Mouse (Mus musculus) thymus, postnatal 0 days (tissue): ENCODE measurements around the gene Tas2r126. TPM values are rescaled to one million over a fixed set of nuclear protein-coding genes. Genes with fewer than 3 reads are reported as not detected.
"Not testable (repeated sequence)": the region's sequence is repeated elsewhere in the genome, so short reads cannot be mapped to it uniquely, and the experiment has no call there.

Experiments
- DNase-seq: peaks from one replicate; pipeline ENCODE4 v3.0.0-alpha.2; 2015; ENCODE audit warnings: low spot score
- polyA plus RNA-seq: library from polyadenylated mRNA; unstranded; fragments of >200 nt; fragmentation: Nextera tagmentation; extraction: Ambion mirVana; gene quantifications from 2 replicates; pipeline ENCODE4 v1.2.1, GENCODE M21; 2015

Gene Tas2r126
- polyA plus RNA-seq, result not detected in 2 replicates

DNA sequence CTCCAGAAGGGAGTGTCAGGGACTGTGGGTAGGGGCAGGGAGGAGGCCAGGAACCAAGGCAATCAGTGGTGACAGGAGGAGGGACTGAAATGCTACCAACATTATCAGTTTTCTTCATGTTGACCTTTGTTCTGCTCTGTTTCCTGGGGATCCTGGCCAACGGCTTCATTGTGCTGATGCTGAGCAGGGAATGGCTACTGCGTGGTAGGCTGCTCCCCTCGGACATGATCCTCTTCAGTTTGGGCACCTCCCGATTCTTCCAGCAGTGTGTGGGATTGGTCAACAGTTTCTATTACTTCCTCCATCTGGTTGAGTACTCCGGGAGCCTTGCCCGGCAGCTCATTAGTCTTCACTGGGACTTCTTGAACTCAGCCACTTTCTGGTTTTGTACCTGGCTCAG lies at the start of gene Tas2r126:
Gene Tas2r126, plus strand, starts transcription at position 90 of the 400 bp plus-strand sequence.
- no peak for DNase-seq

GRCm38 (mm10) chr6:42385635-42386034 lies 48.7 kb upstream of the Tas2r126 start:
- peak; percentile 65 for DNase-seq

- DNase-seq, result no peak
Observed at GRCm38 (mm10) chr6:42391796-42392330, 42.5 kb upstream of the Tas2r126 start.

DNA sequence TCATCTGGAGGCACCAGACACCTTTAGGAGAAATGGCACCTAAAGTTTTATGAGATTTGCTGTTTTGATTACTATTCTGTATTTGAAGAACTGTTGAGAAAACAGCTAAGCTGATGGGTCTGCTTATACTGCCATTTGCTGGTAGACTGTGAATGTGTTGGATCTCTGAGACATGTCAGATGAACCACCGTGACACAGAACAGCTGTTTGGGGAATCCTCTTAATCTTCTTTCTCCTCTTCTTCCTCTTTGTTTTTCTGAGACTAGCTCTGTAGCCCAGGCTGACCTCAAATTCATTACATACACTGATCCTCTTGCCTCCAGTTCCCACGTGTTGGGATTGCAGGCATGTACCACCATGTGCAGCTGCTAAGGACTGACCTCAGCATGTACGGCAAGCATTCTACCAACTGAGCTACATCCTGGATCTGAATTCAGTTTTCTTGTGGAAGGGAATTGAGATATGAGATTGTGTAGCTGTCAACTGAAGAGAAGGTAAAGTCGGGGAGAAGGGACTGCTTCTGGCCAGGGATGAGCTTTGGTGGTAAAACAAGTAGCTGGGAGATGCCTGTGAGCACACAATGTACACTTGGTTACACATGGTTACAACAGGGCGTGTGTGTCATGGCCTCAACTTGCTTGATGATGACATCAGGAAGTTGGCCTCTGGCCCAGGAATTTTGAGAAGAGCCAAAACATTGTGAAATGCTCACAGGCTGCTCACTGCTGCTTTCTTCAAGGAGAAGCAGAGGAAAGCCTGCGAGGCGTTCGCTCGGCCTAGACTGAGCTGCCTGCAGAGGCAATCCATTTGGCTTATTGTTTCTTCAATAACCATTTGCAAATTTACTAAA lies 38.1 kb upstream of the Tas2r126 start:
- DNase-seq, result no peak

DNA sequence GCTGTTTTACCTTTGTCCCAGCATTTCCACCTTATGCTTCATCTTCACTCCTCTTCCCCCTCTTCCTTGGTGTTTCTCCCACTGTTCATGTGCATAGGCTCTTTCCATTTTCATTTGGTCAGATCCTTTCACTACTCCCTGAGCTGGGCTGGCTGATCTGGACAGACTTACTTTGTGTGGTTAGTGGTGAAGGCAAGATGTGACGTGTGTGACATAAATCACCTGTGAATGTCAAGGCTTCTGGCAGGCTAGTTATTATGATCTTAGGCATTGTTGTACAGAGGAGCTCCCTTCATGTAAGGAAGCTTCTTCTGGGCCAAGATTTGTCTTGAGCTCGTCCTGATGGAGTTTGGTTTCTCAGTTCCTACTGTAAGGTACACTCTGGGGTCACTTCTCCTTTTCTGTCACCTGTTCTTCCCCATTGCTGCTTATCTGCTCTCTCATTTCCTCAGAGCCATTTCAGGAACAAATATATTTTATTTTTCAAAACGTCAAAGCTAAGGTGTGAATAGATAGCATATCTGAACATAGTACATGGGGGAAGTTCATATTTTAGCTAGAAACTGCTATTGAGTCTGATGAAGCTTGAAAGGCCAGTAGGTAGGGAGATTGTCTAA lies 37.2 kb upstream of the Tas2r126 start:
- DNase-seq, result no peak

- DNase-seq, result no peak
Observed at GRCm38 (mm10) chr6:42398285-42398684, 36.0 kb upstream of the Tas2r126 start.

DNA sequence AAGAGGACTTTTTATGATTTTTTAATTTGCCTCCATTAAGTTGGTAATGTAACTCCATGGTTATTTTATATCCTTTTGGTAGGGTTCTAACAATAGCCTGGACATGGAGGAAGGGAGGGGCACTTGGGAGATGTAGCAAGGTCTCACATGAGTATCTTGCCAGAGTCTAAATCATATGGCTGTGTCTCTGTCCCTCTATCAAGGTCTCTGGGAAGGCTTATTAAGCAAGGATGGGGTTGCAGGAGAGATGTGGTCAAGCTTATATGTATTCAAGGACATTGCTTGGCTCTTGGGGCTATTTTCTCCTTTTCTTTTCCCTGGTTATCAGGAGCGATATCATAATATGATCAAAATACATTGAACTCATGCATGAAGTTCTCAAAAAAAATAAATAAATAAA lies 35.3 kb upstream of the Tas2r126 start:
- no peak for DNase-seq

DNA sequence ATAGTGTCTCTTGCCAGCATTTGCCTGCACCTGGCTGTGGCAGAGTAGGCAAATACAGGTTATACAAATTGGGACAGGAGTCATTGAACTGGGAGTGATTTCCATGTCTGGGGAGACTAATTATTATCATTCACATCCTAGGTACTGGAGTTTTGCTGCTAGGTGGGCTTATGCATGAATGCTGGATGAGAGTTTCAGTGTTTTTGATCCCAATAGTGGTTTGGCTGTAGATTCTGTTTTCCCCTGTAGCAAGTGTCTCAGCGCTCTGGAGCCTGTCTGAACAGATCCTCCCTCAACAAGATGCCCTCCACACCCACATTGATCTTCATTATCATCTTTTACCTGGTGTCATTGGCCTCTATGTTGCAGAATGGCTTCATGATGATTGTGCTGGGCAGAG lies 34.4 kb upstream of the Tas2r126 start, which contains the start of gene Tas2r143:
Gene Tas2r143, plus strand, starts transcription at position 301 of the 400 bp plus-strand sequence.
- DNase-seq, result no peak

DNA sequence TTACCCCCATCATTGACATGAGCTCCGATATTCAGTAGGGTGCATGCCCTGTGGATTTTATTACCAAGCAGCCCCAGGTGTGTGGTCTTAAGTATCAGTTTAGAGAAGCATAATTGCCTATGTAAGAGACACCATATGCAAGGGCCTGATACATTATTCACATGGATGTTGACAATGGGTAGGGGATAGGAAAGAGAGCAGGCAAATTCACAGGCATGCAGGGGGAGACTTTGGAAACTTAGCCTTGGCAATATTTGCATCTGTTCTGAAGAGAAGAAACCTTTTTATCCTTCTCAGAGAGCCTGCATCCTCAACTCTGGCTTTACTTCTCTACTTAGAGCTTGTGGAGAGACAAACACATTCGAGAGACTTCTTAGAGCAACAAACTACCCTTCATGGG lies 29.2 kb upstream of the Tas2r126 start, which contains the start of gene Tas2r135:
Gene Tas2r135, plus strand, starts transcription at position 301 of the 400 bp plus-strand sequence.
- no peak for DNase-seq

DNA sequence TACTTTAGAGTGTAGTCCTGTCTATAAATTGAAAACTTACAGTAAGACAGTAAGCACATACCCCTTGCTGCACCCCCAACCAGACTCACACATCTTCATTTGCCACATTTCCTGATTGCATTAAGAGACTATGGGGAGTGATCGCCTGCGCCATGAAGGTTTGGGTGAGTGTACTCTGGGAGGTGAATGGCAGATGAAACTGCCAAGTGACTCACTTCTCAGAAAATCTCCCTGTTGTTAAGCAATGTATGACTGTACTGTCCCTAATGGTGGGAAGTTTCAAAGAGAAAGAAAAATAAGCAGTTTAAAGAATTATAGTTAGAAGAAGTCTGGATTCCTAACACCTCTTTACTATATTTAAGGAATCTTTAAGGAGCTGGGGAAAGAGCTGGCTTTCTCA lies 14.9 kb upstream of the Tas2r126 start:
- DNase-seq, result no peak

DNA sequence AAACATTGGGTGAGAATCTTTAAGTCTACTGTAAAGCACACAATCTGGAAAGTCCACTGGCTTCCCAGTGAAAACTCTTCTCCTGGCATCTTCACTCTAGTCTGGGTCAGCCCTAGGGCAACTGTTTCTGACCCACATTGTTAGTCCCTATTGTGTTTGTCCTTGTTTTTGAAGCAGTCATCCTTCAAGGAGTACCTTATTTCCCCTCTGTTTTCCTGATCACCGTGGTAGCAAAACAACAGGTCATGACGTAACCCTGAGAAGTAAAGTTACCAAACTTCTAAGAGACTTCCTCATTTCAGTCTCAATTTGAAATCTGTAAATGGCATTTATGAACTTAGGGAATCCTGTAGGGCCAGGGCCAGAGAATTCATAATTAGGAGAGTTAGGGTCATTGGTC lies 12.9 kb upstream of the Tas2r126 start:
- DNase-seq, result no peak

- DNase-seq, result no peak
Observed at GRCm38 (mm10) chr6:42424472-42424871, 9.9 kb upstream of the Tas2r126 start.

DNA sequence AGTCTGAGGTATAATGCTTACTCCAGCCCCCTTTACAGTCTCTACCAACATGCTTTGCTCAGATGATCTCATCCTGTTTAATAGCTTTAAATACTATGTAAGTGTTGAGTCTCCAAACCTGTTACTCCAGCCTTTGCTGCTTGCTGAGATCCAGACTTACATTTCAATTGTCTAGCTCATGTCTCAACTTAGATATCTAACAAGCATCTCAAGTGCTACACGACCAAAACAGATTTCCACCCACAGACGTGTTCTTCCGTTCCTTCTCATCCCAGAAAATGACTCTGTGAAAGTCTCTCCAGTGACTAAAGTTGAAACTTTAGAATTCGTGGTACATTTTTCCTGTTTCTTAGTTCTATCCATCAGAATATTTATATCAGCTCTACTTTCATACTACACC lies 8.0 kb upstream of the Tas2r126 start:
- DNase-seq, result no peak

GRCm38 (mm10) chr6:42433554-42433953 lies 781 bp upstream of the Tas2r126 start:
- no peak for DNase-seq

GRCm38 (mm10) chr6:42435490-42435889 lies 1.2 kb downstream of the Tas2r126 start:
- DNase-seq, result no peak

GRCm38 (mm10) chr6:42441395-42441794 lies 7.1 kb downstream of the Tas2r126 start:
- no peak for DNase-seq

GRCm38 (mm10) chr6:42444491-42444890 lies 10.2 kb downstream of the Tas2r126 start:
- no peak for DNase-seq

DNA sequence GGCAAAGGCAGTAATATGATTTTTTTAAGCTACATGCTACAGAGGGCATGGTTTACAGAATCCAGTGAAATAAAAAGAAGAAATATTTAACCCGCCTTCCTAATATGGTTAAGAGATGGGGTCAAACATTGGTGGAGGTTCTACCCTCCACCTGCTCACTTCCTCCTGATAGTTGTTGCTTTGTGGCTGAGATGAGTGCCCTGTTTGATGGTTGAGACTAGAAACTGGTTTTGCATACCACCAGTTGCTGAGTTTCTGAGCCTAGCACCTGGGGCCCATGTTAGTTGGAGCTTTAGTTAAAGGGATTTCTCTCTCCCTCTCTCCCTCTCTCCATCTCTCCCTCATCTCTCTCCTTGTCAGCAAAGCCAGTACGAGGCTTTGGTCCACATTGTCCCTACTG lies 13.0 kb downstream of the Tas2r126 start:
- peak; percentile 18 for DNase-seq

- no peak for DNase-seq
Observed at GRCm38 (mm10) chr6:42465096-42465495, 30.8 kb downstream of the Tas2r126 start, which contains the start of gene Olfr458. TSS of gene Olfr458 (minus strand) at chr6:42465196.

- no peak for DNase-seq
Observed at GRCm38 (mm10) chr6:42470542-42470941, 36.2 kb downstream of the Tas2r126 start.

DNA sequence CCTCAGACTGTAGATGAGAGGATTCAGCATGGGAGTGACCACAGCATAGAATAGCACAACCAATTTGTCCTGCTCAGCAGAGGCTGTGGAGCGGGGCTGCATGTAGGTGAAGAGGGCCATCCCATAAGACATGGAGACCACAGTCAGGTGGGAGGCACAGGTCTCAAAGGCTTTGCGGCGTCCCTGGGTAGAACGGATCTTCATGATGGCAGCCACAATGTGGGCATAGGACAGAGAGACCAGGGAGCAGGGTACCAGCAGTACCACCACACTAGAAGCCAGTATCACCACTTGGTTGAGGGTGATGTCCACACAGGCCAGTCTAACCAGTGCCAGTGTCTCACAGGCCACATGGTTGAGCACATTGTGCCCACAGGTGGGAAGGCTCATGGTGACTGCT lies 37.0 kb downstream of the Tas2r126 start:
- not testable (repeated sequence) for DNase-seq

DNA sequence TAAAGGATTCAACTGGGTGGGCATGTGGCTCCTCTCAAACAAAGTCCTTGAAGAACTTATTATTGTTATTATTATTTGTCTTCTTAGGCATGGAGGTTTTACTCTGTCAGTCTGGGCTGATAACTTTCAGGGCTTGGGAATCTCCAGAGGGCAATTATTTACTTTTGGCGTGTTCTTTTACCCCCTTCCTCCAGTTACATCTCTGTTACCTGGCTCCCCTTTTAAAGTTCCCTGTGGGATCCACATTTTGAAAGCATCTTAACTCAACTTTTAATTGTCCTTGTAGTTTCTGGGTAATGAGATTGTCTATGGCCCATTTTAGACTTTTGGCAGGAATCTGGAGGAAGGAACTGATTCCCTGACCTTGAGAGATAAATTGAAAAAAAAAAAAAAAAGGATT lies 41.9 kb downstream of the Tas2r126 start, which contains the start of gene Olfr457:
Gene Olfr457, minus strand, starts transcription at position 101 of the 400 bp plus-strand sequence.
- no peak for DNase-seq
